Mouse (Mus musculus): ENCODE results near the gene Dlx1.

GRCm38 (mm10) chr2:71544391-71545285 is 16.7 kb downstream of the Dlx1 start:
- TF ChIP-seq CTCF (IDR thresholded peaks at IDR 0.05; ENCODE audit: insufficient read depth, low read length) (no peak), POLR2A (IDR thresholded peaks at IDR 0.05; ENCODE audit: borderline replicate concordance, extremely low read depth, low read depth, low read length) (no peak)

Measured in lung, adult 2 months (tissue).